8 mouse cellular contexts compared by ENCODE assay signal in genomic region chr5:34169954-34170353, GRCm38 (mm10). TPM values are rescaled to one million over a fixed set of nuclear protein-coding genes. Genes with fewer than 3 reads are reported as not detected.
DNase-seq lines count a peak whose midpoint lies in the region; ATAC-seq and TF ChIP-seq lines count a peak whose summit lies in the region.

No protein-coding gene starts in this region.

- no peaks in the 10 kb centered on the region for H3K27me3 ChIP-seq in heart, embryonic 16.5 days (ENCODE audit: control insufficient read depth, insufficient read depth, low read length)
- no peaks in the 10 kb centered on the region for H3K27me3 ChIP-seq in MEL (ENCODE audit: control insufficient read depth in 1 of 2, insufficient read depth in 2 of 2, low read length in 2 of 2)
- no peaks in the 10 kb centered on the region for H3K27me3 ChIP-seq in hindbrain, embryonic 10.5 days (ENCODE audit: insufficient read depth, poor library complexity, severe bottlenecking)

- H3K79me2 ChIP-seq in MEL (ENCODE audit: control insufficient read depth, insufficient read depth, low read length, poor library complexity): peaks cover 22% of the 10 kb centered on the region
- H3K79me2 ChIP-seq in macrophage (ENCODE audit: inconsistent target): peaks cover 40% of the 10 kb centered on the region

- DNase-seq in heart, postnatal 36 days: no peak
- no peak for DNase-seq in MEL (ENCODE audit: low read depth, low spot score)
- DNase-seq in hindbrain, embryonic 10.5 days (ENCODE audit: low spot score): no peak
- DNase-seq in right cerebral cortex, postnatal 4 days: no peak
- DNase-seq in thymus, adult 18-20 months: no peak
- no peak for DNase-seq in adrenal gland, adult 2 months

- peak overlapping the region; percentile 75 for H3K4me2 ChIP-seq in heart, embryonic 16.5 days (ENCODE audit: low read depth, low read length)

- TF ChIP-seq POLR2A in MEL (IDR thresholded peaks at IDR 0.05; ENCODE audit: control insufficient read depth in 1 of 2, insufficient read depth in 1 of 2, low read depth in 1 of 2, low read length in 2 of 2, poor library complexity in 1 of 2): no peak

- peaks cover 16% of the 10 kb centered on the region for H3K36me3 ChIP-seq in heart, embryonic 16.5 days (ENCODE audit: control insufficient read depth, insufficient read depth)
- H3K36me3 ChIP-seq in MEL (ENCODE audit: control insufficient read depth in 1 of 2, insufficient read depth in 2 of 2, low read length in 2 of 2) (peaks cover 12 to 27% of the 10 kb centered on the region in 2 experiments), macrophage (ENCODE audit: inconsistent target) (no peaks in the 10 kb centered on the region; the same call in 1 of the 2 replicates)
- H3K36me3 ChIP-seq in hindbrain, embryonic 10.5 days: peaks cover 23% of the 10 kb centered on the region

- no peak for TF ChIP-seq RAD21 in MEL (IDR thresholded peaks at IDR 0.05; ENCODE audit: low read depth, low read length)

- WGBS in heart, embryonic 16.5 days: 81% methylated on average over 3 of the region's 3 CpGs
- WGBS in hindbrain, embryonic 10.5 days: 83% methylated on average over 3 of the region's 3 CpGs
- 64% methylated on average over 3 of the region's 3 CpGs for WGBS in macrophage (ENCODE audit: missing documents)

- intact Hi-C loops in heart, postnatal 36 days (cut with DNase I): loop anchor here (2.0 kb wide), 1 partner anchor 15 kb away; no protein-coding TSS in a partner anchor

- H3K4me3 ChIP-seq in heart, embryonic 16.5 days (ENCODE audit: low read length): peak overlapping the region; percentile 51
- H3K4me3 ChIP-seq in MEL (ENCODE audit: control insufficient read depth in 1 of 2, insufficient read depth in 1 of 2, low read depth in 2 of 2, low read length in 2 of 2) (peak overlapping the region; percentile 60 to 85), macrophage (ENCODE audit: inconsistent target) (peak overlapping the region; percentile 21)
- peak overlapping the region; percentile 86 for H3K4me3 ChIP-seq in hindbrain, embryonic 10.5 days

- no peak for TF ChIP-seq CTCF in MEL (IDR thresholded peaks at IDR 0.05 in 2 of 3, conservative IDR thresholded peaks at IDR 0.05 in 1 of 3; ENCODE audit: control insufficient read depth in 1 of 3, insufficient read depth in 1 of 3, low read depth in 2 of 3, low read length in 3 of 3, poor library complexity in 1 of 3, severe bottlenecking in 1 of 3)

- H3K9me3 ChIP-seq in heart, embryonic 16.5 days (replicated peaks; ENCODE audit: control insufficient read depth, low read length): no peaks in the 10 kb centered on the region
- H3K9me3 ChIP-seq in MEL (replicated peaks; ENCODE audit: insufficient read depth, low read length): no peaks in the 10 kb centered on the region
- H3K9me3 ChIP-seq in hindbrain, embryonic 10.5 days: no peaks in the 10 kb centered on the region

- H3K4me1 ChIP-seq in heart, embryonic 16.5 days (ENCODE audit: control insufficient read depth, insufficient read depth, low read length): peaks cover 12% of the 10 kb centered on the region
- peaks cover 4 to 24% of the 10 kb centered on the region in 2 experiments for H3K4me1 ChIP-seq in MEL (ENCODE audit: control insufficient read depth in 1 of 2, insufficient read depth in 2 of 2, low read length in 2 of 2)
- peaks cover 43% of the 10 kb centered on the region for H3K4me1 ChIP-seq in hindbrain, embryonic 10.5 days (replicated peaks)

- no peak for TF ChIP-seq EP300 in MEL (IDR thresholded peaks at IDR 0.05; ENCODE audit: low read depth in 1 of 2, low read length in 2 of 2)

- ATAC-seq in heart, embryonic 16.5 days (replicated peaks; ENCODE audit: extremely low read depth, insufficient read depth, low FRiP score): no peak

- peak overlapping the region; percentile 73 for H3K9ac ChIP-seq in heart, embryonic 16.5 days (ENCODE audit: low read length)
- H3K9ac ChIP-seq in MEL (ENCODE audit: control insufficient read depth, low read depth, low read length, poor library complexity, severe bottlenecking): peak overlapping the region; percentile 77

- H3K27ac ChIP-seq in heart, embryonic 16.5 days (ENCODE audit: low read length): peak overlapping the region; percentile 91
- H3K27ac ChIP-seq in MEL (ENCODE audit: control insufficient read depth, low read depth, low read length) (peak overlapping the region; percentile 57), macrophage (peak overlapping the region; percentile 79)
- peak overlapping the region; percentile 96 for H3K27ac ChIP-seq in hindbrain, embryonic 10.5 days

TF ChIP-seq in MEL, 35 proteins besides CTCF, POLR2A, EP300 and RAD21:
- no peak for TF ChIP-seq RCOR1 (IDR thresholded peaks at IDR 0.05; ENCODE audit: low read depth, low read length)
- TF ChIP-seq NELFE (IDR thresholded peaks at IDR 0.05; ENCODE audit: low read depth, low read length): no peak
- no peak for TF ChIP-seq ELF1 (IDR thresholded peaks at IDR 0.05; ENCODE audit: low read depth, low read length)
- TF ChIP-seq ZKSCAN1 (IDR thresholded peaks at IDR 0.05; ENCODE audit: low read depth, low read length): no peak
- TF ChIP-seq USF2 (IDR thresholded peaks at IDR 0.05; ENCODE audit: borderline replicate concordance in 1 of 2, insufficient read depth in 1 of 2, low read depth in 1 of 2, low read length in 2 of 2): no peak
- TF ChIP-seq ZNF384 (IDR thresholded peaks at IDR 0.05; ENCODE audit: low read depth, low read length): no peak
- no peak for TF ChIP-seq ZMIZ1 (IDR thresholded peaks at IDR 0.05; ENCODE audit: low read depth, low read length)
- TF ChIP-seq BHLHE40 (IDR thresholded peaks at IDR 0.05; ENCODE audit: borderline replicate concordance, low read depth, low read length): no peak
- no peak for TF ChIP-seq SIN3A (IDR thresholded peaks at IDR 0.05; ENCODE audit: low read length)
- no peak for TF ChIP-seq JUND (IDR thresholded peaks at IDR 0.05; ENCODE audit: low read depth, low read length)
- TF ChIP-seq MAZ (IDR thresholded peaks at IDR 0.05; ENCODE audit: low read depth, low read length): no peak
- no peak for TF ChIP-seq MEF2A (IDR thresholded peaks at IDR 0.05; ENCODE audit: extremely low read depth, insufficient replicate concordance, low read depth, low read length, poor library complexity, severe bottlenecking)
- TF ChIP-seq MAX (IDR thresholded peaks at IDR 0.05; ENCODE audit: low read length): no peak
- no peak for TF ChIP-seq TBP (IDR thresholded peaks at IDR 0.05; ENCODE audit: low read depth, low read length)

RNA-seq across cellular contexts. Expression of gene Haus3, which starts 0.6 kb away (rescaled TPM):
- polyA plus RNA-seq in heart, embryonic 16.5 days (2015; fragmentation: Nextera tagmentation; extraction: Ambion mirVana): 22.3 and 28.4 TPM in 2 replicates
- 1 to 10 TPM; 3.4 to 4.1 TPM for total RNA-seq in heart, postnatal 36 days (2021)
- total RNA-seq in MEL (2012; rRNA removed): 54.0 and 58.1 TPM in 2 replicates
- polyA plus RNA-seq in MEL (2012; ENCODE audit: insufficient read depth in 1 of 2, insufficient read length in 2 of 2, low read depth in 1 of 2, low replicate concordance in 2 of 2, missing spikeins in 1 of 2) (100 to 1,000 TPM in 1 of 2 experiments, 10 to 100 TPM in 1; 52.6 to 184 TPM), macrophage (2018) (11.3 to 21.0 TPM (median 14.3 TPM) in 3 replicates)
- polyA plus RNA-seq in hindbrain, embryonic 10.5 days (2016; fragmentation: Nextera tagmentation; extraction: Ambion mirVana): 35.0 and 46.0 TPM in 2 replicates
- total RNA-seq in macrophage (2018; cell fraction: chromatin; rRNA removed): 10 to 100 TPM in 22 of 26 experiments, 1 to 10 TPM in 4; 5.8 to 43.5 (median 15.7) TPM
- 10 to 100 TPM in 10 of 26 experiments, 1 to 10 TPM in 16; 3.0 to 13.4 (median 9.3) TPM for total RNA-seq in macrophage (2018; cell fraction: cytosol; rRNA removed)
- total RNA-seq in macrophage (2018; cell fraction: nucleus; rRNA removed): 10 to 100 TPM in 17 of 26 experiments, 1 to 10 TPM in 9; 5.4 to 33.4 (median 14.1) TPM
- total RNA-seq in adrenal gland, adult 2 months (2021): 1 to 10 TPM; 7.2 to 8.4 TPM
- polyA plus RNA-seq in adrenal gland, adult 2 months (2012; rRNA removed): 0.11 and 0.33 TPM in 2 replicates

RNA-seq across cellular contexts. Expression of gene Poln, which starts 0.7 kb away (rescaled TPM):
- polyA plus RNA-seq in heart, embryonic 16.5 days (2015; fragmentation: Nextera tagmentation; extraction: Ambion mirVana): 0.22 and 0.55 TPM in 2 replicates
- 1 to 10 TPM; 2.6 to 3.5 TPM for total RNA-seq in heart, postnatal 36 days (2021)
- 0.50 and 0.88 TPM in 2 replicates for total RNA-seq in MEL (2012; rRNA removed)
- polyA plus RNA-seq in MEL (2012; ENCODE audit: insufficient read depth in 1 of 2, insufficient read length in 2 of 2, low read depth in 1 of 2, low replicate concordance in 2 of 2, missing spikeins in 1 of 2) (1 to 10 TPM in 1 of 2 experiments, not detected in 1; 1.0 TPM), macrophage (2018) (0.07 to 0.28 TPM in 2 of 3 replicates, not detected in the other)
- 0.54 and 0.56 TPM in 2 replicates for polyA plus RNA-seq in hindbrain, embryonic 10.5 days (2016; fragmentation: Nextera tagmentation; extraction: Ambion mirVana)
- total RNA-seq in macrophage (2018; cell fraction: chromatin; rRNA removed): 1 to 10 TPM in 7 of 26 experiments, under 1 TPM in 16, not detected in 3; 0.22 to 6.5 (median 0.79) TPM
- under 1 TPM in 8 of 26 experiments, not detected in 18; 0.04 to 0.74 (median 0.09) TPM for total RNA-seq in macrophage (2018; cell fraction: cytosol; rRNA removed)
- 1 to 10 TPM in 3 of 26 experiments, under 1 TPM in 10, not detected in 13; 0.17 to 2.6 (median 0.39) TPM for total RNA-seq in macrophage (2018; cell fraction: nucleus; rRNA removed)
- total RNA-seq in adrenal gland, adult 2 months (2021): 10 to 100 TPM in 1 of 2 experiments, 1 to 10 TPM in 1; 7.0 to 12.3 TPM
- polyA plus RNA-seq in adrenal gland, adult 2 months (2012; rRNA removed): 3.2 and 3.9 TPM in 2 replicates

RNA-seq across cellular contexts. Expression of gene Mxd4, which starts 17.6 kb away (rescaled TPM):
- 26.6 and 32.2 TPM in 2 replicates for polyA plus RNA-seq in heart, embryonic 16.5 days (2015; fragmentation: Nextera tagmentation; extraction: Ambion mirVana)
- 10 to 100 TPM; 73.8 to 84.6 TPM for total RNA-seq in heart, postnatal 36 days (2021)
- 5.9 and 9.7 TPM in 2 replicates for total RNA-seq in MEL (2012; rRNA removed)
- polyA plus RNA-seq in MEL (2012; ENCODE audit: insufficient read depth in 1 of 2, insufficient read length in 2 of 2, low read depth in 1 of 2, low replicate concordance in 2 of 2, missing spikeins in 1 of 2) (10 to 100 TPM in 1 of 2 experiments, not detected in 1; 13.3 TPM), macrophage (2018) (14.0 to 47.5 TPM (median 34.3 TPM) in 3 replicates)
- polyA plus RNA-seq in hindbrain, embryonic 10.5 days (2016; fragmentation: Nextera tagmentation; extraction: Ambion mirVana): 21.6 and 26.3 TPM in 2 replicates
- 10 to 100 TPM in 15 of 26 experiments, 1 to 10 TPM in 11; 2.4 to 76.8 (median 12.6) TPM for total RNA-seq in macrophage (2018; cell fraction: chromatin; rRNA removed)
- total RNA-seq in macrophage (2018; cell fraction: cytosol; rRNA removed): 10 to 100 TPM in 25 of 26 experiments, 1 to 10 TPM in 1; 7.0 to 65.5 (median 17.4) TPM
- total RNA-seq in macrophage (2018; cell fraction: nucleus; rRNA removed): 10 to 100 TPM in 16 of 26 experiments, 1 to 10 TPM in 10; 5.2 to 65.4 (median 12.5) TPM
- total RNA-seq in adrenal gland, adult 2 months (2021): 100 to 1,000 TPM; 100 to 125 TPM
- polyA plus RNA-seq in adrenal gland, adult 2 months (2012; rRNA removed): 260 and 308 TPM in 2 replicates

Comparison
In these comparisons a context has a peak if more than half of its experiments do, and no peak if none do; other contexts are left out.
1. H3K4me3 ChIP-seq: peak in every context shown above with its lines; median percentile 86 in hindbrain, embryonic 10.5 days; 72 in MEL; 51 in heart, embryonic 16.5 days; 21 in macrophage.